Mouse (Mus musculus): ENCODE measurements around the gene AU040320. TPM values are rescaled to one million over a fixed set of nuclear protein-coding genes. Genes with fewer than 3 reads are reported as not detected.

The AU040320 gene
- 18.5 to 37.3 TPM (median 20.5 TPM) in 3 replicates for total RNA-seq (2017)

DNA sequence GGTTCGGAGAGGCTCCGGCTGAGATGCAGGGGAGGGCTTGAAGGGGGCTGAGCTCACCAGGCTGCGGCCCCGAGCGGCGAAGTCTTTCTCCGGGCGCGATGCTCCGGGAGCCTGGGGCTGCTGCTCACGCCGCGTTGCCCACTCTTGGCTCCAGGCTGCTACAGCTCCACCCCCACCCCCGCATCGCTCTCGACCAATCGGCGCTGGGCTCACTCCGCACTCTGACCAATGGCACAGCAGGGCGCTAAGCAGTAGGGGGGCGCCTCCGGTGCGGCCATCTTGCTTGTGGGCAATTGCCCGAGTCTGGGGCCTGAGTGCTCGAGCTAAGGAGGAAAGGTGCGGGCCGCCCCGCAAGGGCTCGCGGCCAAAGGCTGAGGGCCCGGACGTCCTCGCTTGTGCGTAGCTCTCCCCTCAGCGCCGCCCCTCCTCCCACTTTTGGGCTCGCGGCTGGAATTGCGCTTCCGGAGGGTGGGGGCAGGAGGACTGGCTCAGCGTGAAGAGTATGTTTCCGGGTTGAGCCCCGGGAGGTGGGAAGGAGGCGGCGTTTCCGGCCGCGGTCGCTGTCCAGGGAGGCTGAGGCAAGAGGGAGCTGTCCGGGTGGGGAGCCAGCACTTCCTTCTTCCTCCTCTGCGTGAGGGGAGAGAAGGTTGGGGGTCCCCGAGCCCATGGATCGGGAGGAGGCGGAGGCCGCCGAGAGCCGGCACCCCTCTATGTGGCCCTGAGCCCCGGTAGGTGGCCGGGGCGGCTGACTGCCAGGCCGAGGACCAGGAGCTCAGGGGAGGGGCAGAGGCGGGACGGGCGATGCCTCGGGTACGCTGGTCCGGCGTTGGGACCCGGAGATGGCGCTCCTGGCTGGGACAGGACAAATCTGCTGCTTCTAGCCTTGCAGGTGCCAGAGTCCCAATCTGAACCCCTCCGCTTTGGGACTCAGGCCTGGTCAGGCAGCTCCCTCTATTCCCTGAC, at the start of gene AU040320, which contains the start of gene Ncdn:
Gene AU040320, plus strand, starts transcription at position 277 of the 963 bp plus-strand sequence.
Gene Ncdn, minus strand, starts transcription at position 171 of the 963 bp plus-strand sequence.
- peak; percentile 95 for ATAC-seq (replicated peaks; ENCODE audit: insufficient number of reproducible peaks, low FRiP score, low TSS enrichment, poor library complexity, severe bottlenecking)

- ATAC-seq (replicated peaks; ENCODE audit: insufficient number of reproducible peaks, low FRiP score, low TSS enrichment, poor library complexity, severe bottlenecking): no peak
Measured at GRCm38 (mm10) chr4:126706630-126707438, 46.5 kb upstream of the AU040320 start.

- no peak for ATAC-seq (replicated peaks; ENCODE audit: insufficient number of reproducible peaks, low FRiP score, low TSS enrichment, poor library complexity, severe bottlenecking)
Measured at GRCm38 (mm10) chr4:126707439-126707826, 45.9 kb upstream of the AU040320 start.

DNA sequence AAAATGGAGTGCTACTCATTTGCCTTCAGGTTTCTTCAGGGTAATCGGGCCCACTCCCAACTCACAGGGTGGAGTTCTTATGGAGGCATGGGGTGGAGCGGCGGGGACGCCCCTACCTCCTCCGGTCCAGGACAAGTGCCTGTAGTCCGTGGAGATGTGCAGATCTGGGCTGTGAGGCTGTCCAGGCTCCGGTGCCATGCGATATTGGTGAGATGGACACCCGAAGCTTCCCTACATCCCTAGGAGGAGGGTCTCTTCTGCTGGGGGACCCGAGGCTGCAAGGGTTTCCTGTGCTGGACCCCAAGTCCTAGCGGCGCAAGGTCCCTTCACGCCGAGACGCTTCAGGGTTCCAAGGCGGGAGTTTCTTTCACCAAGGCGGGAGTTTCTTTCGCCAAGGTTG, 21.2 kb upstream of the AU040320 start:
- no peak for ATAC-seq (replicated peaks; ENCODE audit: insufficient number of reproducible peaks, low FRiP score, low TSS enrichment, poor library complexity, severe bottlenecking)

DNA sequence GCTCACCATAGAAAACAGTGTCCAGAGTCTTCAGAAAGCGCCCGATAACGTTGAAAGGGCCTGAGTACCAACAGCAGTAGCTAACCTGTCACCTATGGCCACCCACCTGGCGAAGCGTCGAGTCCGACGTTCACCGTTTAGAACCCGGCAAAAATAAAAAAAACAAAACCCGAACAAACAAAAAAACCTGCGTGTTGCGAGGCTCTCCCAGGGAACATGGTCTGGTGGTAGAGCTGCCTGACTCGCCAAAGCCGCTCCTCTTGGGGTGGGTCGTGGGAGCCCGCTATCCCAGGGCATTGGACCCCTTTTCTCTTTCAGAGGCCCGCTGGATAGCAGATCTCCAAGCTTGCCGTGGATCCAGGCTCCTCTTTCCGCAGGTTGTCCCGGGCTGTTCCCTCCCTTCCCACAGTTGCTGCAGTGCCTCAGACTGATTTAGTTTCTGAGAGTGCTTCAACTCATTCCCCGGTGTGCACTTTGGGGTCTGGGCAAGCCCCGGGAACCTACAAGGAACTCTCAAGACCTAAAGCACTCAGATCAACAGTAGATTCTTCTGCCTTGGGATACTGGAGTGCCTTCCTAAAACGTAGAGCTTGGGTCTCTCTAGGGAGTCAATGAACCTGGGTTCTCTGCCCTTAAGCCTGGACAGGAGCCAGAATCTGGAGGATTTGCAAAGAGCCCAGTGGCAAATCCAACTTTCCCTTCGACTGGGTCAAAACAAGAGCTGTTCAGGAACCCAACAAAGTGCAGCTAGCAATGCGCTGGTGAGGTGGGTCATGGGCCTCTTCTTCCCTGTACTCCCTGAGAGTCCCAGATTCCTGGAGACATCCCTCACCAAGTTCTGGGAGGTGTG, 20.6 kb upstream of the AU040320 start:
- no peak for ATAC-seq (replicated peaks; ENCODE audit: insufficient number of reproducible peaks, low FRiP score, low TSS enrichment, poor library complexity, severe bottlenecking)

- ATAC-seq (replicated peaks; ENCODE audit: insufficient number of reproducible peaks, low FRiP score, low TSS enrichment, poor library complexity, severe bottlenecking): no peak
Measured at GRCm38 (mm10) chr4:126734001-126734603, 19.2 kb upstream of the AU040320 start.

- no peak for ATAC-seq (replicated peaks; ENCODE audit: insufficient number of reproducible peaks, low FRiP score, low TSS enrichment, poor library complexity, severe bottlenecking)
Measured at GRCm38 (mm10) chr4:126734700-126735381, 18.5 kb upstream of the AU040320 start.

DNA sequence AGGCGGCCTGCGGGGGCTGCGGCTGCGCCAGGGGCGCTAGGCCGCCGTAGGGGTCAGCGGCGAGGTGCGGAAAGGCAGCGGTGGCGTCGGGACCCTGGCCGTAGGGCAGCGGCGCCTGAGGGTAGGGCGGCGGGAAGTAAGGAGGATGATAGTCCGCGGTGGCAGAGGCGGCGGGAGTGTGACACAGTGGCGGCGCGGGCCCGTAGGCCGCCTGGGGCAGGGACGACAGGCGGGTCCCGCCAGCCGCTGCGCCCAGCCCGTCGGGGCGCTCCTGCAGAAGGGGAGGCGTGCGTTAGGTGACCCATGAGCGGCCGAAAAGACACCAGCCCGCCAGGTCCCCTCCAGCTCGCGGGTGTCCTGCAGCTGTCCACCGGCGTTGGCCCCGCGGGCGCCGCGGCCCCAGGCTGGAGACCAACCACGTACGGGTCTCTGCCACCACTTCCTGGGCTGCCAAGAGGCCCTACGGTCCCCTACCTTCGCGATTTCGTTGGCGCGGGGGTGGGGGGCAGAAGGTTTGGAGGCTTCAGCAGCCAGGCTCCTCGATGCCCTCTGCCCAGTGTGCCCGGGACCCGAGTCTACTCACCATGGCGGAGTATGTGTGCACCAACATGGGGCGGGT, 17.9 kb upstream of the AU040320 start:
- ATAC-seq (replicated peaks; ENCODE audit: insufficient number of reproducible peaks, low FRiP score, low TSS enrichment, poor library complexity, severe bottlenecking): no peak

DNA sequence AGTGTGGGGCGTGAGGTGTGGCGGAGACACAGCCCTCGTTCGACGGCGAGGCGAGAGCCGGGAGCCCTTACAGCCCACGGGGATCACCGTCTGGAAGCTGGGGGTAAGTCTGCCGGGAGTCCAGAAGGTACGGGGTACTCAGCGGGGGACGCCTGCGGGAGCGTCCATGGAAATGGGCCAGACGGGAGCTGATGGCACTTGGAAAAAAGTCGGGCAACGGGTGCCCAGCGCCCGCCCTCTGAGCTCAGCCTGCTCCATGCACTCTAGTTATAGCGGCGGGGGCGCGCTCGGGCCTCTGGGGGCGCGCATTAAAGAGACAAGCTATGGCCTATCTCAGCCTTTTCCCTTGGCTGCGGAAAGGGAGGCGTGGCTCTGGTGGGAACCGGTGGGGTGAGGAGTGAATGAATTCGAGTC, 17.3 kb upstream of the AU040320 start, which contains the start of gene Tfap2e:
Gene Tfap2e, minus strand, starts transcription at position 240 of the 414 bp plus-strand sequence.
- ATAC-seq (replicated peaks; ENCODE audit: insufficient number of reproducible peaks, low FRiP score, low TSS enrichment, poor library complexity, severe bottlenecking): no peak

- ATAC-seq (replicated peaks; ENCODE audit: insufficient number of reproducible peaks, low FRiP score, low TSS enrichment, poor library complexity, severe bottlenecking): no peak
Measured at GRCm38 (mm10) chr4:126739966-126740676, 13.2 kb upstream of the AU040320 start.

DNA sequence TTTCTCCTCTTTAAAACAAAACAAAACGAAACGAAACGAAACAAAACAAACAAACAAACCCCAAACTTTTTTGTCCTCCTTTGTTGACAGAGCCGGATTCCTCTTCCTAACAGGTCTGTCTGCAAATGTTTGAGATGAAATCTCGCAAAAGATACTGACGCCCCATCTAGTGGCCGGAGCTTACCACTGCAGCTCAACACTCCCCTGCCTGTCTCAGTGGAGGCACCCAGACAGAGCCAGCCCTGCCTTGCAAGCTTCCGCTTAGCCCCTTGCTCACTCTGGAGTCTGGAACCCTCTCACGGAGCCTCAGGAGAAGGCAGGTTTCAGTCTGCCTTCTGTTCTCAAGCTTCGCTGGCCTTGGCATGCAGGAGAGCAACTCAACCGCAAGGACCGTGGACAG, 11.9 kb upstream of the AU040320 start:
- peak; percentile 81 for ATAC-seq (replicated peaks; ENCODE audit: insufficient number of reproducible peaks, low FRiP score, low TSS enrichment, poor library complexity, severe bottlenecking)

GRCm38 (mm10) chr4:126742976-126743375, 10.4 kb upstream of the AU040320 start:
- no peak for ATAC-seq (replicated peaks; ENCODE audit: insufficient number of reproducible peaks, low FRiP score, low TSS enrichment, poor library complexity, severe bottlenecking)

DNA sequence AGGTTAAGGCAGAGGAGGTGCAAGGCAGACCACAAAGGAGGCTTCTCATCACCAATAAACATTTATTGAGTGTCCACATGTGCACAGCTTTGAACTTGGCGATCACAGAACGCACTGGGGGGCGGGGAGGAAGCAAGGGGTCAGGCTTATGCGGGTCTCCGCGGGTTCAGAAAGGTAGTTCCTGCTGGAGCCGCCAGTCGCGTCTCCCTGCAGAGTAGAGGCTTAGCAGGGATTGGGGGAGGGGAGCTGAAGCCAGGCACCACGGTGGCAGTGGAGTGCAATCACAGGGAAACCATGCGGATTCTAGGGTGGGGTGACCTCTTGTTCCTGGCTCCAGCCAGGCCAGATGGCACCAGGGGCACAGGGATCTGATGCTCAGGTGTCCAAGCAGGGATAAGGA, 9.6 kb upstream of the AU040320 start:
- ATAC-seq (replicated peaks; ENCODE audit: insufficient number of reproducible peaks, low FRiP score, low TSS enrichment, poor library complexity, severe bottlenecking): no peak

GRCm38 (mm10) chr4:126744831-126745230, 8.5 kb upstream of the AU040320 start:
- no peak for ATAC-seq (replicated peaks; ENCODE audit: insufficient number of reproducible peaks, low FRiP score, low TSS enrichment, poor library complexity, severe bottlenecking)

GRCm38 (mm10) chr4:126745506-126746193, 7.7 kb upstream of the AU040320 start:
- no peak for ATAC-seq (replicated peaks; ENCODE audit: insufficient number of reproducible peaks, low FRiP score, low TSS enrichment, poor library complexity, severe bottlenecking)

GRCm38 (mm10) chr4:126746194-126746840, 7.0 kb upstream of the AU040320 start:
- no peak for ATAC-seq (replicated peaks; ENCODE audit: insufficient number of reproducible peaks, low FRiP score, low TSS enrichment, poor library complexity, severe bottlenecking)
